Mouse (Mus musculus): ENCODE results near the gene Spock1. TPM values are rescaled to one million over a fixed set of nuclear protein-coding genes. Genes with fewer than 3 reads are reported as not detected.
A peak's percentile ranks its signal among the peaks of the same experiment; 100 is the strongest.

Spock1 gene
- polyA plus RNA-seq, 1 experiment from 2014 or later: 31.2 TPM

- ATAC-seq (no peak), DNase-seq (ENCODE audit: low spot score) (no peak)
- Histone ChIP-seq H3K9me3 (replicated peaks; ENCODE audit: control insufficient read depth, low read length) (no peaks in the 10 kb centered on the region), H3K4me3 (ENCODE audit: low read depth, low read length) (no peak overlapping the region), H3K4me2 (ENCODE audit: low read length) (no peak overlapping the region), H3K27me3 (replicated peaks; ENCODE audit: control insufficient read depth, insufficient read depth, low read length) (no peaks in the 10 kb centered on the region), H3K27ac (ENCODE audit: low read depth, low read length) (no peak overlapping the region), H3K9ac (ENCODE audit: low read length) (no peak overlapping the region), H3K4me1 (ENCODE audit: control insufficient read depth, insufficient read depth, low read length) (no peaks in the 10 kb centered on the region), H3K36me3 (ENCODE audit: control insufficient read depth, insufficient read depth, low read length) (no peaks in the 10 kb centered on the region)
- WGBS: 85% methylated on average over 3 of the region's 3 CpGs
Observed at GRCm38 (mm10) chr13:57806816-57807215, 101.3 kb downstream of the Spock1 start.

- no peaks in the 10 kb centered on the region for H3K27me3 ChIP-seq (replicated peaks; ENCODE audit: control insufficient read depth, insufficient read depth, low read length)
- no peak overlapping the region for H3K27ac ChIP-seq (ENCODE audit: low read depth, low read length)
- 54% methylated on average over 6 of the region's 6 CpGs for WGBS
- H3K4me1 ChIP-seq (ENCODE audit: control insufficient read depth, insufficient read depth, low read length): no peaks in the 10 kb centered on the region
- no peaks in the 10 kb centered on the region for H3K36me3 ChIP-seq (ENCODE audit: control insufficient read depth, insufficient read depth, low read length)
- no peak overlapping the region for H3K9ac ChIP-seq (ENCODE audit: low read length)
- ATAC-seq (no peak), DNase-seq (ENCODE audit: low spot score) (peak; percentile 17)
- no peak overlapping the region for H3K4me2 ChIP-seq (ENCODE audit: low read length)
- no peaks in the 10 kb centered on the region for H3K9me3 ChIP-seq (replicated peaks; ENCODE audit: control insufficient read depth, low read length)
- no peak overlapping the region for H3K4me3 ChIP-seq (ENCODE audit: low read depth, low read length)
Observed at GRCm38 (mm10) chr13:57806301-57806700, 101.8 kb downstream of the Spock1 start.

GRCm38 (mm10) chr13:57798633-57799032 lies 109.5 kb downstream of the Spock1 start:
- H3K27ac ChIP-seq (ENCODE audit: low read depth, low read length): no peak overlapping the region
- ATAC-seq: no peak
- no peak overlapping the region for H3K4me2 ChIP-seq (ENCODE audit: low read length)
- 94% methylated on average over 2 of the region's 2 CpGs for WGBS
- no peaks in the 10 kb centered on the region for H3K9me3 ChIP-seq (replicated peaks; ENCODE audit: control insufficient read depth, low read length)
- DNase-seq (ENCODE audit: low spot score): no peak
- no peak overlapping the region for H3K4me3 ChIP-seq (ENCODE audit: low read depth, low read length)
- no peaks in the 10 kb centered on the region for H3K4me1 ChIP-seq (ENCODE audit: control insufficient read depth, insufficient read depth, low read length)
- H3K9ac ChIP-seq (ENCODE audit: low read length): no peak overlapping the region
- no peaks in the 10 kb centered on the region for H3K36me3 ChIP-seq (ENCODE audit: control insufficient read depth, insufficient read depth, low read length)
- H3K27me3 ChIP-seq (replicated peaks; ENCODE audit: control insufficient read depth, insufficient read depth, low read length): no peaks in the 10 kb centered on the region

GRCm38 (mm10) chr13:57796951-57797692 lies 111.0 kb downstream of the Spock1 start:
- Histone ChIP-seq H3K4me2 (ENCODE audit: low read length) (no peak overlapping the region), H3K27me3 (replicated peaks; ENCODE audit: control insufficient read depth, insufficient read depth, low read length) (no peaks in the 10 kb centered on the region), H3K9ac (ENCODE audit: low read length) (no peak overlapping the region), H3K27ac (ENCODE audit: low read depth, low read length) (no peak overlapping the region), H3K36me3 (ENCODE audit: control insufficient read depth, insufficient read depth, low read length) (no peaks in the 10 kb centered on the region), H3K4me3 (ENCODE audit: low read depth, low read length) (no peak overlapping the region), H3K9me3 (replicated peaks; ENCODE audit: control insufficient read depth, low read length) (no peaks in the 10 kb centered on the region), H3K4me1 (ENCODE audit: control insufficient read depth, insufficient read depth, low read length) (no peaks in the 10 kb centered on the region)
- ATAC-seq (no peak), DNase-seq (ENCODE audit: low spot score) (no peak)
- WGBS: 86% methylated on average over 10 of the region's 10 CpGs

GRCm38 (mm10) chr13:57793643-57794240 lies 114.4 kb downstream of the Spock1 start:
- Histone ChIP-seq H3K4me2 (ENCODE audit: low read length) (no peak overlapping the region), H3K9ac (ENCODE audit: low read length) (no peak overlapping the region), H3K9me3 (replicated peaks; ENCODE audit: control insufficient read depth, low read length) (no peaks in the 10 kb centered on the region), H3K4me3 (ENCODE audit: low read depth, low read length) (no peak overlapping the region), H3K27ac (ENCODE audit: low read depth, low read length) (no peak overlapping the region), H3K4me1 (ENCODE audit: control insufficient read depth, insufficient read depth, low read length) (peaks cover 8% of the 10 kb centered on the region; the same call in 1 of the 2 replicates), H3K27me3 (replicated peaks; ENCODE audit: control insufficient read depth, insufficient read depth, low read length) (no peaks in the 10 kb centered on the region), H3K36me3 (ENCODE audit: control insufficient read depth, insufficient read depth, low read length) (no peaks in the 10 kb centered on the region)
- ATAC-seq: no peak
- 81% methylated on average over 12 of the region's 12 CpGs for WGBS
- no peak for DNase-seq (ENCODE audit: low spot score)

GRCm38 (mm10) chr13:57789796-57790195 lies 118.3 kb downstream of the Spock1 start:
- Histone ChIP-seq H3K36me3 (ENCODE audit: control insufficient read depth, insufficient read depth, low read length) (no peaks in the 10 kb centered on the region), H3K4me2 (ENCODE audit: low read length) (no peak overlapping the region), H3K27me3 (replicated peaks; ENCODE audit: control insufficient read depth, insufficient read depth, low read length) (no peaks in the 10 kb centered on the region), H3K9me3 (replicated peaks; ENCODE audit: control insufficient read depth, low read length) (no peaks in the 10 kb centered on the region), H3K4me3 (ENCODE audit: low read depth, low read length) (no peak overlapping the region), H3K9ac (ENCODE audit: low read length) (no peak overlapping the region), H3K27ac (ENCODE audit: low read depth, low read length) (no peak overlapping the region), H3K4me1 (ENCODE audit: control insufficient read depth, insufficient read depth, low read length) (peaks cover 8% of the 10 kb centered on the region; the same call in 1 of the 2 replicates)
- ATAC-seq (no peak), DNase-seq (ENCODE audit: low spot score) (peak; percentile 37)
- WGBS: 24% methylated on average over 5 of the region's 5 CpGs

GRCm38 (mm10) chr13:57788299-57788698 lies 119.8 kb downstream of the Spock1 start:
- Histone ChIP-seq H3K4me3 (ENCODE audit: low read depth, low read length) (no peak overlapping the region), H3K36me3 (ENCODE audit: control insufficient read depth, insufficient read depth, low read length) (no peaks in the 10 kb centered on the region), H3K9me3 (replicated peaks; ENCODE audit: control insufficient read depth, low read length) (no peaks in the 10 kb centered on the region), H3K27me3 (replicated peaks; ENCODE audit: control insufficient read depth, insufficient read depth, low read length) (no peaks in the 10 kb centered on the region), H3K27ac (ENCODE audit: low read depth, low read length) (no peak overlapping the region), H3K9ac (ENCODE audit: low read length) (no peak overlapping the region), H3K4me2 (ENCODE audit: low read length) (no peak overlapping the region), H3K4me1 (ENCODE audit: control insufficient read depth, insufficient read depth, low read length) (peaks cover 8% of the 10 kb centered on the region; the same call in 1 of the 2 replicates)
- no peak for ATAC-seq
- DNase-seq (ENCODE audit: low spot score): no peak
- 95% methylated on average over 4 of the region's 4 CpGs for WGBS

GRCm38 (mm10) chr13:57786278-57786677 lies 121.9 kb downstream of the Spock1 start:
- Histone ChIP-seq H3K4me3 (ENCODE audit: low read depth, low read length) (no peak overlapping the region), H3K9ac (ENCODE audit: low read length) (no peak overlapping the region), H3K36me3 (ENCODE audit: control insufficient read depth, insufficient read depth, low read length) (no peaks in the 10 kb centered on the region), H3K27ac (ENCODE audit: low read depth, low read length) (no peak overlapping the region), H3K4me2 (ENCODE audit: low read length) (no peak overlapping the region), H3K9me3 (replicated peaks; ENCODE audit: control insufficient read depth, low read length) (no peaks in the 10 kb centered on the region), H3K27me3 (replicated peaks; ENCODE audit: control insufficient read depth, insufficient read depth, low read length) (no peaks in the 10 kb centered on the region), H3K4me1 (ENCODE audit: control insufficient read depth, insufficient read depth, low read length) (peaks cover 8% of the 10 kb centered on the region; the same call in 1 of the 2 replicates)
- ATAC-seq: no peak
- DNase-seq (ENCODE audit: low spot score): no peak
- 62% methylated on average over 8 of the region's 8 CpGs for WGBS

- H3K27ac ChIP-seq (ENCODE audit: low read depth, low read length): no peak overlapping the region
- H3K27me3 ChIP-seq (replicated peaks; ENCODE audit: control insufficient read depth, insufficient read depth, low read length): no peaks in the 10 kb centered on the region
- no peaks in the 10 kb centered on the region for H3K9me3 ChIP-seq (replicated peaks; ENCODE audit: control insufficient read depth, low read length)
- H3K36me3 ChIP-seq (ENCODE audit: control insufficient read depth, insufficient read depth, low read length): no peaks in the 10 kb centered on the region
- ATAC-seq (no peak), DNase-seq (ENCODE audit: low spot score) (no peak)
- no peak overlapping the region for H3K9ac ChIP-seq (ENCODE audit: low read length)
- no peak overlapping the region for H3K4me3 ChIP-seq (ENCODE audit: low read depth, low read length)
- WGBS: 75% methylated on average over 12 of the region's 12 CpGs
- no peaks in the 10 kb centered on the region; the same call in 1 of the 2 replicates for H3K4me1 ChIP-seq (ENCODE audit: control insufficient read depth, insufficient read depth, low read length)
- no peak overlapping the region for H3K4me2 ChIP-seq (ENCODE audit: low read length)
Observed at GRCm38 (mm10) chr13:57782975-57783374, 125.2 kb downstream of the Spock1 start.

All from forebrain, embryonic 14.5 days (tissue).